Mouse (Mus musculus) intestine, postnatal 0 days (tissue): ENCODE results near the gene Defb39. TPM values are rescaled to one million over a fixed set of nuclear protein-coding genes. Genes with fewer than 3 reads are reported as not detected.
A peak's percentile ranks its signal among the peaks of the same experiment; 100 is the strongest.

ENCODE experiments used
- ATAC-seq: fragments of 200-750 bp; cut with Nextera tagmentation; 2 replicates; pipeline ENCODE4 v1.8.0; 2017; ENCODE audit warnings: mild to moderate bottlenecking, moderate TSS enrichment, moderate library complexity
- H3K27ac ChIP-seq: fragments of 300-500 bp; sonication (generic); 2 replicates; pipeline ENCODE4 v1.5.1; 2014; ENCODE audit warnings: mild to moderate bottlenecking, low read depth, low read length, moderate library complexity
- H3K27me3 ChIP-seq: fragments of 300-500 bp; sonication (generic); replicated peaks from 2 replicates; pipeline ENCODE4 v1.6.1; 2014; ENCODE audit warnings: low read length, mixed read lengths; ENCODE audit not compliant: control insufficient read depth, insufficient read depth
- H3K36me3 ChIP-seq: fragments of 300-500 bp; sonication (generic); 2 replicates; pipeline ENCODE4 v1.6.1; 2014; ENCODE audit warnings: mild to moderate bottlenecking, moderate library complexity; ENCODE audit not compliant: control insufficient read depth, insufficient read depth
- H3K4me1 ChIP-seq: fragments of 300-500 bp; sonication (generic); replicated peaks from 2 replicates; pipeline ENCODE4 v1.6.1; 2014; ENCODE audit warnings: antibody characterized with exemption, low read length, mixed read lengths; ENCODE audit not compliant: control insufficient read depth, insufficient read depth
- H3K4me2 ChIP-seq: fragments of 300-500 bp; sonication (generic); replicated peaks from 2 replicates; pipeline ENCODE4 v1.6.1; 2014; ENCODE audit warnings: low read depth, mild to moderate bottlenecking, moderate library complexity
- H3K4me3 ChIP-seq: fragments of 300-500 bp; sonication (generic); 2 replicates; pipeline ENCODE4 v1.5.1; 2014; ENCODE audit warnings: low read depth, low read length
- H3K9ac ChIP-seq: fragments of 300-500 bp; sonication (generic); 2 replicates; pipeline ENCODE4 v1.6.1; 2014; ENCODE audit warnings: mild to moderate bottlenecking, low read depth, low read length
- H3K9me3 ChIP-seq: fragments of 300-500 bp; sonication (generic); 2 replicates; pipeline ENCODE4 v1.6.1; 2016; ENCODE audit warnings: mixed run types; ENCODE audit not compliant: control insufficient read depth
- CTCF ChIP-seq: sonication (generic); IDR thresholded peaks from 2 replicates; pipeline ENCODE4 v1.5.1; 2016; ENCODE audit warnings: low read depth, mild to moderate bottlenecking, control low read depth, antibody characterized with exemption, moderate library complexity
- WGBS: fragments of 180-500 bp; shearing (Covaris S2); extraction: QIAGEN DNeasy Blood & Tissue Kit; methylation state at CpG from one replicate; pipeline ENCODE4 v1.1.7; 2014; 5-methylcytosine and 5-hydroxymethylcytosine counted together
- polyA plus RNA-seq: library from polyadenylated mRNA; unstranded; fragments of >200 nt; fragmentation: Nextera tagmentation; extraction: Ambion mirVana; gene quantifications from 2 replicates; pipeline ENCODE4 v1.2.1, GENCODE M21; 2015

Defb39 gene
- polyA plus RNA-seq = not detected in 2 replicates

DNA sequence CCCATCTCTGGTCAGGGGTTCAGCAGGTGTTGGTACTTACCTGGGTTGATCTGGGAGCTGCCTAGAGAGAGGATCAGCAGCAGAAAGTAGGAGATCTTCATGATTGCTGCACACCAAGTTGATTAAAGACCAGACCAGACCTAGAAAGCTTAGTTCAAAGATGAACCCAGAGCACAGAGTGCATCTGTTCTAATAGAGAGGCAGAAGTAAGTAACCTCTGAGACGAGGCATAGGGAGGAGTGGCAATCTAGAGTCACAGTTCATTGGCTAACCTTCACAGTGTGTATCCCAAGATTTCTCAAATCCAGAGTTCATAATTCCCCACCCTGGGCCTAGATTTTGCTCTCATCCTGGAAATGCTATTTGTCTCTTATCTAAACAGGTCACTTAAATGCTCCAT is at the start of gene Defb39:
TSS of gene Defb39 (minus strand) at position 101 of the 400 bp plus-strand sequence.
- ATAC-seq = no peak
- 81% methylated on average over 1 of the region's 1 CpGs for WGBS

DNA sequence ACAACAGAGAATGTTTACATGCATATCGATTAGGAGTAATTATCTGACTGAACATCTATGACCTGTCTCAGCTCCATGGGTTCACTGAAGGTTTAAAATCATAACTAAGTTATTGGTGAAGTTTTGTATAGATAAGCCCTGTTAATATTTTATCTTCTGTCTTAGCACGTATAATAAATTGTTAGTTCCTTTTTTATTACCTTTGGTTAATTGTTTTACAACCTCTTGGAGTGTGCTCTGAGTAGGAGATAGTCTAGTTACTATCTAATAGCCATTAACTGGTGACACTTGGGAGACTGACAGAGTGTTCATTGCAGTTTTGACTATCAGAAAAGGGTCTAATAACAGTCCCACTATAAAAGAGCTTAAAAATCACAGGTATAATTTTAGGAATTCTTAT is 1.4 kb upstream of the Defb39 start:
- H3K4me2 ChIP-seq = no peak overlapping the region
- ATAC-seq = peak; percentile 43
- H3K4me3 ChIP-seq = no peak overlapping the region
- no peaks in the 10 kb centered on the region for H3K36me3 ChIP-seq
- no peak for TF ChIP-seq CTCF
- no peaks in the 10 kb centered on the region for H3K27me3 ChIP-seq
- no peak overlapping the region for H3K27ac ChIP-seq
- H3K9me3 ChIP-seq = no peaks in the 10 kb centered on the region
- WGBS = 36% methylated on average over 2 of the region's 2 CpGs
- no peak overlapping the region for H3K9ac ChIP-seq
- no peaks in the 10 kb centered on the region for H3K4me1 ChIP-seq

More for the DNA sequence above, at the start of gene Defb39:
- H3K27me3 ChIP-seq = no peaks in the 10 kb centered on the region
- no peak within 1 kb of the TSS for H3K4me3 ChIP-seq
- H3K4me1 ChIP-seq = no peaks in the 10 kb centered on the region
- no peak within 1 kb of the TSS for H3K9ac ChIP-seq
- H3K36me3 ChIP-seq = no peaks in the 10 kb centered on the region
- TF ChIP-seq CTCF = no peak
- H3K27ac ChIP-seq = no peak within 1 kb of the TSS
- no peaks in the 10 kb centered on the region for H3K9me3 ChIP-seq
- H3K4me2 ChIP-seq = no peak within 1 kb of the TSS

DNA sequence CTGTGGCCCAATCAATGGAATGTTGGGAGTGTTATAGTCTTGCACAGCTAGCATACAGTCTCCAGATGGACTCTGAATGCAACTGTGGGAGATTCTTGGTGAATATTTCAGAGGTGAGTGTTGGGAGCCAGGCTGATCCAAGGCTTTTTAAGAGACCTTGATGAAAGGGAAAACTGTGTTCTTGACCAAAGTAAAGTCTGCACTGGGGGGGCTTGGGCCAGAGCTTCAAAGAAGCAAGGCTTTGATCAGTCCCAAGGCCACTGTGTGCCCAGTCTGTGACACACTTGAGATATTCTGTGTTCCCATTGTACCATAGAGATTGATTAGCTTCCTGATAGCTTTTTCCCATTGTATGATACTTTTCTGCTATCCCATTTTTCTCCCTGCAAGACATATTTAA is 1.7 kb downstream of the Defb39 start:
- H3K9me3 ChIP-seq = no peaks in the 10 kb centered on the region
- no peak for TF ChIP-seq CTCF
- no peaks in the 10 kb centered on the region for H3K4me1 ChIP-seq
- no peak overlapping the region for H3K9ac ChIP-seq
- ATAC-seq = no peak
- no peak overlapping the region for H3K27ac ChIP-seq
- H3K4me2 ChIP-seq = no peak overlapping the region
- no peaks in the 10 kb centered on the region for H3K27me3 ChIP-seq
- H3K4me3 ChIP-seq = no peak overlapping the region
- H3K36me3 ChIP-seq = no peaks in the 10 kb centered on the region

DNA sequence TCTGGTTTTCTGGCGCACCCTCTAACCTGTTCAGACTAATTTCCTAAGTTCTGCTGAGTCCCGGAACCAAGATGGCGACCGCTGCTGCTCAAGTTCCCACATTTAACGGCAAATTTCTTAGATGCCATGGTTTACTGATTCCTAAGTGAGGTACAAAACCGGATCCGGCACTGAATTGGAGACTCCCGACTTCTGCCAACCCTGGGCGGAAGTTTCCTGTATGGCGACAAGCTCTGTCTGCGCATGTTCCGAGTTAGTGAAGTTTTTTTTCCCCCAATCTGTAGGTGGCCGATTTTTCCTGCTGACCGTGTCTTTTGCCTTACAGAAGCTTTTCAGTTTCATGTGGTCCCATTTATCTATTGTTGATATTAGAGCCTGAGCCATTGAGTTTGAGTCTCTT is 19.4 kb downstream of the Defb39 start:
- ATAC-seq = no peak
- no peak for TF ChIP-seq CTCF
- H3K27me3 ChIP-seq = no peaks in the 10 kb centered on the region
- H3K9ac ChIP-seq = no peak overlapping the region
- no peaks in the 10 kb centered on the region for H3K9me3 ChIP-seq
- H3K4me3 ChIP-seq = no peak overlapping the region
- H3K4me1 ChIP-seq = no peaks in the 10 kb centered on the region
- H3K27ac ChIP-seq = no peak overlapping the region
- 92% methylated on average over 14 of the region's 14 CpGs for WGBS
- H3K4me2 ChIP-seq = no peak overlapping the region
- H3K36me3 ChIP-seq = no peaks in the 10 kb centered on the region

DNA sequence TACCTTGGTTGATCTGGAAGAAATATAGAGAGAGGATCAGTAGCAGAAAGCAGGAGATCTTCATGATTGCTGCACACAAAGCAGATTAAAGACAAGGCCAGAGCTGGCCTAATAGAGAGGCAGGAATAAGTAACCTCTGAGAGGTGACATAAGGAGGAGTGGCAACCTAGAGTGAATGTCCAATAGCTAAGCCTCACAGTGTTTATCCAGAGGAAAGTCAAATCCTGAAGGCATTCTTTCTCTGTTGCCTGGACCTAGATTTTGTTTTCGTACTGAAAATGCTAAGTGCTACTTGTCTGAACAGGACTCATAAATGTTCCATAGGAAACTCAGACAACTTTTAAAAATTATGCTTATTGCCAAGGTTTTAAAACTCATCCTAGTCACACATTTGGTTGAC is 38.1 kb downstream of the Defb39 start, which contains the start of gene Defb38:
TSS of gene Defb38 (minus strand) at position 101 of the 400 bp plus-strand sequence.
- Histone ChIP-seq H3K4me3 (no peak within 1 kb of the TSS), H3K36me3 (no peaks in the 10 kb centered on the region), H3K9ac (no peak within 1 kb of the TSS), H3K4me2 (no peak within 1 kb of the TSS), H3K9me3 (no peaks in the 10 kb centered on the region), H3K4me1 (no peaks in the 10 kb centered on the region), H3K27ac (no peak within 1 kb of the TSS), H3K27me3 (no peaks in the 10 kb centered on the region)
- no peak for TF ChIP-seq CTCF
- no peak for ATAC-seq
- WGBS = 84% methylated on average over 1 of the region's 1 CpGs

Other genes with a start within 250 kb of the Defb39 start
- gene Defb40, start 86.6 kb downstream of the Defb39 start, polyA plus RNA-seq = 0.63 and 1.1 TPM in 2 replicates
- 13.9 and 19.7 TPM in 2 replicates for gene Defb37, start 73.8 kb downstream of the Defb39 start, polyA plus RNA-seq
- not detected in 2 replicates for gene Defb38, start 38.2 kb downstream of the Defb39 start, polyA plus RNA-seq
- gene Defb12, start 50.0 kb upstream of the Defb39 start, polyA plus RNA-seq = not detected in 2 replicates
- gene Defb34, start 58.9 kb upstream of the Defb39 start, polyA plus RNA-seq = not detected in 2 replicates
- not detected in 2 replicates for gene Gm45826, start 76.0 kb upstream of the Defb39 start, polyA plus RNA-seq
- gene Defb14, start 129.5 kb upstream of the Defb39 start, polyA plus RNA-seq = not detected in 2 replicates
- gene Defb4, start 133.9 kb upstream of the Defb39 start, polyA plus RNA-seq = not detected in 2 replicates
- not detected in 2 replicates for gene Defb6, start 160.7 kb upstream of the Defb39 start, polyA plus RNA-seq
- gene Defb46, start 175.1 kb upstream of the Defb39 start, polyA plus RNA-seq = not detected in 2 replicates
- not detected in 2 replicates for gene Defb5, start 182.8 kb upstream of the Defb39 start, polyA plus RNA-seq
- not detected in 2 replicates for gene Defb3, start 228.6 kb upstream of the Defb39 start, polyA plus RNA-seq